Mouse (Mus musculus) MEL (cell line): ENCODE results near the gene Cenpf. TPM values are rescaled to one million over a fixed set of nuclear protein-coding genes. Genes with fewer than 3 reads are reported as not detected.

Experiments
- DNase-seq: peaks from one replicate; pipeline ENCODE4 v3.0.0; 2011; ENCODE audit warnings: low read depth, low spot score
- H3K27ac ChIP-seq: 2 replicates; pipeline ENCODE4 v1.5.1; 2012; ENCODE audit warnings: low read depth, mild to moderate bottlenecking, control low read depth, low read length, moderate library complexity; ENCODE audit not compliant: control insufficient read depth
- H3K27me3 ChIP-seq, 2 experiments: fragments of 150-350 bp in 1 of 2; sonication (generic) in 1 of 2; 2 replicates each; pipeline ENCODE4 v1.6.1; 2012; ENCODE audit warnings: low read length in 2 of 2, mild to moderate bottlenecking in 2 of 2, improper control_type of control experiment in 1 of 2, moderate library complexity in 1 of 2; ENCODE audit not compliant: insufficient read depth in 2 of 2, control insufficient read depth in 1 of 2
- H3K36me3 ChIP-seq, 2 experiments: 2 replicates each; pipeline ENCODE4 v1.6.1; 2012 to 2014; ENCODE audit warnings: low read length in 2 of 2, improper control_type of control experiment in 1 of 2, inconsistent platforms in 1 of 2, mild to moderate bottlenecking in 1 of 2; ENCODE audit not compliant: insufficient read depth in 2 of 2, control insufficient read depth in 1 of 2
- H3K4me1 ChIP-seq, 2 experiments: fragments of 150-350 bp in 1 of 2; sonication (generic) in 1 of 2; 2 replicates each; pipeline ENCODE4 v1.6.1; 2012; ENCODE audit warnings: low read length in 2 of 2, improper control_type of control experiment in 1 of 2, mild to moderate bottlenecking in 1 of 2; ENCODE audit not compliant: insufficient read depth in 2 of 2, control insufficient read depth in 1 of 2
- H3K4me3 ChIP-seq, 2 experiments: fragments of 150-350 bp in 1 of 2; sonication (generic) in 1 of 2; 2 replicates each; pipeline ENCODE4 v1.5.1; 2012; ENCODE audit warnings: low read depth in 2 of 2, low read length in 2 of 2, mild to moderate bottlenecking in 2 of 2, moderate library complexity in 2 of 2, control low read depth in 1 of 2, improper control_type of control experiment in 1 of 2; ENCODE audit not compliant: control insufficient read depth in 1 of 2, insufficient read depth in 1 of 2
- H3K79me2 ChIP-seq: 2 replicates; pipeline ENCODE4 v1.6.1; 2012; ENCODE audit warnings: mild to moderate bottlenecking, low read length, moderate library complexity; ENCODE audit not compliant: control insufficient read depth, poor library complexity, insufficient read depth
- H3K9ac ChIP-seq: 2 replicates; pipeline ENCODE4 v1.6.1; 2012; ENCODE audit warnings: low read depth, mild to moderate bottlenecking, control low read depth, low read length, moderate library complexity; ENCODE audit not compliant: control insufficient read depth, poor library complexity, severe bottlenecking
- H3K9me3 ChIP-seq: fragments of 150-350 bp; sonication (generic); replicated peaks from 2 replicates; pipeline ENCODE4 v1.6.1; 2012; ENCODE audit warnings: mild to moderate bottlenecking, low read length, improper control_type of control experiment, moderate library complexity; ENCODE audit not compliant: insufficient read depth
- BHLHE40 ChIP-seq: IDR thresholded peaks from 2 replicates; pipeline ENCODE4 v1.6.1; 2012; ENCODE audit warnings: low read depth, mild to moderate bottlenecking, inconsistent platforms, low read length, improper control_type of control experiment, borderline replicate concordance
- CHD2 ChIP-seq: IDR thresholded peaks from 2 replicates; pipeline ENCODE4 v1.6.1; 2011; ENCODE audit warnings: low read length, improper control_type of control experiment
- CTCF ChIP-seq, 3 experiments: IDR thresholded peaks in 2 of 3; conservative IDR thresholded peaks in 1 of 3; 2 replicates each; pipeline ENCODE4 v1.5.1; 2011 to 2012; ENCODE audit warnings: low read length in 3 of 3, low read depth in 2 of 3, mild to moderate bottlenecking in 2 of 3, improper control_type of control experiment in 1 of 3, inconsistent platforms in 1 of 3, mixed read lengths in 1 of 3, moderate library complexity in 1 of 3; ENCODE audit not compliant: control insufficient read depth in 1 of 3, insufficient read depth in 1 of 3, poor library complexity in 1 of 3, severe bottlenecking in 1 of 3
- ELF1 ChIP-seq: IDR thresholded peaks from 2 replicates; pipeline ENCODE4 v1.6.1; 2014; ENCODE audit warnings: low read depth, mild to moderate bottlenecking, inconsistent platforms, low read length, improper control_type of control experiment, moderate library complexity
- EP300 ChIP-seq, 2 experiments: IDR thresholded peaks; 2 replicates each; pipeline ENCODE4 v1.6.1; 2011; ENCODE audit warnings: improper control_type of control experiment in 2 of 2, low read length in 2 of 2, low read depth in 1 of 2, mild to moderate bottlenecking in 1 of 2
- GABPA ChIP-seq: IDR thresholded peaks from 2 replicates; pipeline ENCODE4 v1.6.1; 2012; ENCODE audit warnings: low read depth, mild to moderate bottlenecking, inconsistent platforms, low read length, improper control_type of control experiment, moderate library complexity
- HCFC1 ChIP-seq: IDR thresholded peaks from 2 replicates; pipeline ENCODE4 v1.6.1; 2012; ENCODE audit warnings: low read depth, mild to moderate bottlenecking, inconsistent platforms, low read length, improper control_type of control experiment, moderate library complexity
- JUND ChIP-seq: IDR thresholded peaks from 2 replicates; pipeline ENCODE4 v1.6.1; 2011; ENCODE audit warnings: low read depth, mild to moderate bottlenecking, improper control_type of control experiment, low read length
- KAT2A ChIP-seq: conservative IDR thresholded peaks from 2 replicates; pipeline ENCODE4 v1.6.1; 2012; ENCODE audit warnings: low read depth, low read length, improper control_type of control experiment, inconsistent platforms
- MAFK ChIP-seq: IDR thresholded peaks from 2 replicates; pipeline ENCODE4 v1.6.1; 2011; ENCODE audit warnings: low read depth, mild to moderate bottlenecking, low read length, improper control_type of control experiment, borderline replicate concordance
- MAX ChIP-seq: IDR thresholded peaks from 2 replicates; pipeline ENCODE4 v1.6.1; 2011; ENCODE audit warnings: low read length, improper control_type of control experiment
- MAZ ChIP-seq: IDR thresholded peaks from 2 replicates; pipeline ENCODE4 v1.6.1; 2012; ENCODE audit warnings: low read depth, mild to moderate bottlenecking, inconsistent platforms, low read length, improper control_type of control experiment
- MEF2A ChIP-seq: IDR thresholded peaks from 2 replicates; pipeline ENCODE4 v1.6.1; 2014; ENCODE audit warnings: low read depth, mild to moderate bottlenecking, inconsistent platforms, low read length, improper control_type of control experiment; ENCODE audit not compliant: poor library complexity, insufficient replicate concordance, severe bottlenecking; ENCODE audit errors: extremely low read depth
- MYB ChIP-seq: IDR thresholded peaks from 2 replicates; pipeline ENCODE4 v1.6.1; 2011; ENCODE audit warnings: mild to moderate bottlenecking, low read depth, low read length, improper control_type of control experiment
- MYC ChIP-seq: IDR thresholded peaks from 2 replicates; pipeline ENCODE4 v1.6.1; 2011; ENCODE audit warnings: low read depth, mild to moderate bottlenecking, low read length, improper control_type of control experiment, moderate library complexity
- NELFE ChIP-seq: IDR thresholded peaks from 2 replicates; pipeline ENCODE4 v1.6.1; 2011; ENCODE audit warnings: low read depth, low read length, improper control_type of control experiment
- POLR2AphosphoS2 ChIP-seq: IDR thresholded peaks from 2 replicates; pipeline ENCODE4 v1.6.1; 2011; ENCODE audit warnings: low read length, improper control_type of control experiment
- RAD21 ChIP-seq: IDR thresholded peaks from 2 replicates; pipeline ENCODE4 v1.6.1; 2011; ENCODE audit warnings: mild to moderate bottlenecking, low read depth, low read length, improper control_type of control experiment
- RCOR1 ChIP-seq: IDR thresholded peaks from 2 replicates; pipeline ENCODE4 v1.6.1; 2012; ENCODE audit warnings: low read depth, mild to moderate bottlenecking, inconsistent platforms, low read length, improper control_type of control experiment
- SMC3 ChIP-seq: IDR thresholded peaks from 2 replicates; pipeline ENCODE4 v1.6.1; 2011; ENCODE audit warnings: low read depth, low read length, improper control_type of control experiment
- TBP ChIP-seq: IDR thresholded peaks from 2 replicates; pipeline ENCODE4 v1.8.0; 2011; ENCODE audit warnings: low read depth, low read length, improper control_type of control experiment
- UBTF ChIP-seq: IDR thresholded peaks from 2 replicates; pipeline ENCODE4 v1.6.1; 2012; ENCODE audit warnings: low read depth, mild to moderate bottlenecking, inconsistent platforms, low read length, improper control_type of control experiment, moderate library complexity, borderline replicate concordance; ENCODE audit not compliant: insufficient read depth
- USF1 ChIP-seq: IDR thresholded peaks from 2 replicates; pipeline ENCODE4 v1.6.1; 2014; ENCODE audit warnings: low read depth, mild to moderate bottlenecking, inconsistent platforms, low read length, improper control_type of control experiment, moderate library complexity
- USF2 ChIP-seq, 2 experiments: IDR thresholded peaks; 2 replicates each; pipeline ENCODE4 v1.6.1; 2011 to 2012; ENCODE audit warnings: improper control_type of control experiment in 2 of 2, low read length in 2 of 2, borderline replicate concordance in 1 of 2, inconsistent platforms in 1 of 2, low read depth in 1 of 2, mild to moderate bottlenecking in 1 of 2; ENCODE audit not compliant: insufficient read depth in 1 of 2
- ZC3H11A ChIP-seq: IDR thresholded peaks from 2 replicates; pipeline ENCODE4 v1.6.1; 2012; ENCODE audit warnings: low read depth, mild to moderate bottlenecking, inconsistent platforms, low read length, improper control_type of control experiment
- ZNF384 ChIP-seq: IDR thresholded peaks from 2 replicates; pipeline ENCODE4 v1.6.1; 2012; ENCODE audit warnings: low read depth, mild to moderate bottlenecking, inconsistent platforms, low read length, improper control_type of control experiment
- polyA plus RNA-seq, 2 experiments: library from polyadenylated mRNA; stranded (reverse) in 1 of 2; unstranded in 1 of 2; fragments of >175 nt in 1 of 2; fragments of >200 nt in 1 of 2; gene quantifications; 2 replicates each; pipeline versions ENCODE4 v1.2.1 to v1.2.4; 2012; ENCODE audit warnings: low replicate concordance in 2 of 2, low read depth in 1 of 2; ENCODE audit not compliant: insufficient read length in 2 of 2, insufficient read depth in 1 of 2, missing spikeins in 1 of 2
- total RNA-seq: library from RNA; depleted of rRNA; stranded (reverse); fragments of 300-350 nt; gene quantifications from 2 replicates; pipeline ENCODE4 v1.2.3, GENCODE M21; 2012

Gene Cenpf
- total and polyA plus RNA-seq, 3 experiments, result 16.6 to 63.2 (median 34.5) TPM

DNA sequence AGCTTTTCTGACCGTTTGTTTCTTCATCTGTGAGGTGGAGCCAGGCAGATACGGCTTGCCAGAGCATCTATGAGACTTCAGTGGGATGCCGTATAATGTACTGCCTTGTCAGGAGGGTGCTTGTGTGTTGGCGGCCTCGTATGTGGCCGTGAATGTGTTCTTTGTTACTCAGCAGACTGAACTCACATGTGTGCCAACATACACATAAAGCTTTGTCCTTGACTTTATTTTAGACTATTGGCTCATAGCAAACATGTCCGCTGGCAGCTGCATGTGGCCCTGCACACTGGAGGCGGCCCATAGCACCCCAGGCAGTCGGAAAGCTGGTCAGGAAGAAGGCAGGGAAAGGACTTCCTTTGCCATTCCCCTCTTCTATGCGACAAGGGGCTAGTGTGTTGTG, 43.8 kb upstream of the Cenpf start:
- H3K27ac ChIP-seq, result no peak overlapping the region
- DNase-seq, result no peak
- no peaks in the 10 kb centered on the region; a peak in 1 of 4 replicates for H3K27me3 ChIP-seq
- TF ChIP-seq MAX (no peak), GABPA (no peak), CTCF (IDR thresholded peaks at IDR 0.05 in 2 of 3, conservative IDR thresholded peaks at IDR 0.05 in 1 of 3; ENCODE audit: control insufficient read depth in 1 of 3, insufficient read depth in 1 of 3, low read depth in 2 of 3, low read length in 3 of 3, poor library complexity in 1 of 3, severe bottlenecking in 1 of 3) (no peak), JUND (no peak), TBP (no peak), ELF1 (no peak), KAT2A (no peak), ZNF384 (no peak), HCFC1 (no peak), USF2 (IDR thresholded peaks at IDR 0.05; ENCODE audit: borderline replicate concordance in 1 of 2, insufficient read depth in 1 of 2, low read depth in 1 of 2, low read length in 2 of 2) (no peak), MYB (no peak), POLR2AphosphoS2 (no peak), ZC3H11A (no peak), RAD21 (no peak), EP300 (IDR thresholded peaks at IDR 0.05; ENCODE audit: low read depth in 1 of 2, low read length in 2 of 2) (no peak), CHD2 (no peak), MEF2A (no peak), MAZ (no peak), SMC3 (no peak), USF1 (no peak)
- TF ChIP-seq, all 39 proteins: peak for 0
- no peak overlapping the region for H3K9ac ChIP-seq
- no peaks in the 10 kb centered on the region for H3K9me3 ChIP-seq
- H3K79me2 ChIP-seq, result no peaks in the 10 kb centered on the region
- no peak overlapping the region for H3K4me3 ChIP-seq
- H3K4me1 ChIP-seq, result no peaks in the 10 kb centered on the region
- no peaks in the 10 kb centered on the region for H3K36me3 ChIP-seq

DNA sequence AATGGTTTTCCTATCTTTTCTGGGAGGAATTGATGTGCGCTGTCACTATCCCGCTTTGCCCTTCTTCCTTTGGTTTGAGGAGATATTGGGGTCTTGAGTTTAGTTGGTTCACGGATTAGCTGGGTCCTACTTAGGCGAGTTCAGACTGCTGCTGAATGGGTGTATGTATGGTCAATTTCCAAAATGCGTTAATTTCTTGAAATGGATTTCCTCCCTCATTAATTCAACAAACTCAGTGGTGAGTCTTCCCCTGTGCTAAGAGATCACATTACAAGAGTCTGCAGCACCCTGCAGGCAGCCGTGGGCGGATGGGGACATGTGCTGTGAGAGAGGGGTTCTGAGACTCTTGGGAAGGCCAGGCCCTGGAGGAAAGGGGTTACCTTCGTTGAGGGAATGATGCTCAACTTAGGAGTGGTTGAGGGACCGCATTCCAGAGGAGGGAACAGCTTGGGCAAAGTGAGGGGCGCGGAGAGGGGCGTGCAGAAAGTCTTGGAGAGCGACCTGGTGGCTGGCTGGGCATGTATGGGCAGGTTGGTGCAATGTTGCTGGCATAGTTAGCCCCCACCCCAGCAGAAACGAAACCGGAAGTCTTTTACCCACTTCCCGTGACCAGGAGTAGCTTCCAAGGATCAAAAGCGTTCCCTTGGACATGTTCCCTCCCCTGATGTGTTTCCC, 41.4 kb upstream of the Cenpf start:
- no peaks in the 10 kb centered on the region for H3K4me1 ChIP-seq
- H3K4me3 ChIP-seq, result no peak overlapping the region
- H3K9me3 ChIP-seq, result no peaks in the 10 kb centered on the region
- H3K9ac ChIP-seq, result no peak overlapping the region
- DNase-seq, result no peak
- no peaks in the 10 kb centered on the region for H3K79me2 ChIP-seq
- no peak for TF ChIP-seq GABPA
- no peak for TF ChIP-seq MYB
- no peak for TF ChIP-seq RCOR1
- TF ChIP-seq MAFK, result no peak
- no peak for TF ChIP-seq HCFC1
- TF ChIP-seq CHD2, result no peak
- no peak for TF ChIP-seq USF1
- TF ChIP-seq EP300 (IDR thresholded peaks at IDR 0.05; ENCODE audit: low read depth in 1 of 2, low read length in 2 of 2), result no peak
- TF ChIP-seq TBP, result no peak
- TF ChIP-seq UBTF, result no peak
- TF ChIP-seq NELFE, result no peak
- TF ChIP-seq MAX, result no peak
- TF ChIP-seq MYC, result no peak
- TF ChIP-seq BHLHE40, result no peak
- H3K27ac ChIP-seq, result no peak overlapping the region
- no peaks in the 10 kb centered on the region for H3K27me3 ChIP-seq
- H3K36me3 ChIP-seq, result no peaks in the 10 kb centered on the region
